Mouse (Mus musculus) midbrain, embryonic 14.5 days (tissue): ENCODE data around the gene Prss53. TPM values are rescaled to one million over a fixed set of nuclear protein-coding genes. Genes with fewer than 3 reads are reported as not detected.

Source experiments
- ATAC-seq: fragments of 200-750 bp; cut with Nextera tagmentation; 2 replicates; pipeline ENCODE4 v1.8.0; 2017; ENCODE audit warnings: moderate number of reproducible peaks, moderate library complexity; ENCODE audit not compliant: low FRiP score, low TSS enrichment
- DNase-seq: peaks from one replicate; pipeline ENCODE4 v3.0.0-alpha.2; 2015
- H3K27ac ChIP-seq: fragments of 300-500 bp; sonication (generic); replicated peaks from 2 replicates; pipeline ENCODE4 v1.5.1; 2014; ENCODE audit warnings: mild to moderate bottlenecking, low read depth, low read length, moderate library complexity
- H3K27me3 ChIP-seq: fragments of 300-500 bp; sonication (generic); 2 replicates; pipeline ENCODE4 v1.6.1; 2014; ENCODE audit warnings: low read length, control low read depth, mixed read lengths; ENCODE audit not compliant: control insufficient read depth, insufficient read depth
- H3K36me3 ChIP-seq: fragments of 300-500 bp; sonication (generic); 2 replicates; pipeline ENCODE4 v1.6.1; 2014; ENCODE audit warnings: low read length, control low read depth; ENCODE audit not compliant: control insufficient read depth, insufficient read depth
- H3K4me1 ChIP-seq: fragments of 300-500 bp; sonication (generic); 2 replicates; pipeline ENCODE4 v1.6.1; 2014; ENCODE audit warnings: mild to moderate bottlenecking, antibody characterized with exemption, low read length, control low read depth; ENCODE audit not compliant: control insufficient read depth, insufficient read depth
- H3K4me2 ChIP-seq: fragments of 300-500 bp; sonication (generic); 2 replicates; pipeline ENCODE4 v1.6.1; 2014; ENCODE audit warnings: mild to moderate bottlenecking, low read length, moderate library complexity
- H3K4me3 ChIP-seq: fragments of 300-500 bp; sonication (generic); replicated peaks from 2 replicates; pipeline ENCODE4 v1.5.1; 2014; ENCODE audit warnings: low read depth, low read length
- H3K9ac ChIP-seq: fragments of 300-500 bp; sonication (generic); replicated peaks from 2 replicates; pipeline ENCODE4 v1.6.1; 2014; ENCODE audit warnings: mild to moderate bottlenecking, low read length, moderate library complexity
- H3K9me3 ChIP-seq: fragments of 300-500 bp; sonication (generic); 2 replicates; pipeline ENCODE4 v1.6.1; 2016; ENCODE audit warnings: low read length, control low read depth, mixed read lengths; ENCODE audit not compliant: control insufficient read depth
- WGBS: fragments of 180-500 bp; shearing (Covaris S2); extraction: QIAGEN DNeasy Blood & Tissue Kit; methylation state at CpG from one replicate; pipeline ENCODE4 v1.1.7; 2014; 5-methylcytosine and 5-hydroxymethylcytosine counted together
- polyA plus RNA-seq: library from polyadenylated mRNA; unstranded; fragments of >200 nt; fragmentation: Nextera tagmentation; extraction: Ambion mirVana; gene quantifications from 2 replicates; pipeline ENCODE4 v1.2.1, GENCODE M21; 2014

Prss53 gene
- polyA plus RNA-seq, 1 experiment from 2014 or later = 1.1 TPM

DNA sequence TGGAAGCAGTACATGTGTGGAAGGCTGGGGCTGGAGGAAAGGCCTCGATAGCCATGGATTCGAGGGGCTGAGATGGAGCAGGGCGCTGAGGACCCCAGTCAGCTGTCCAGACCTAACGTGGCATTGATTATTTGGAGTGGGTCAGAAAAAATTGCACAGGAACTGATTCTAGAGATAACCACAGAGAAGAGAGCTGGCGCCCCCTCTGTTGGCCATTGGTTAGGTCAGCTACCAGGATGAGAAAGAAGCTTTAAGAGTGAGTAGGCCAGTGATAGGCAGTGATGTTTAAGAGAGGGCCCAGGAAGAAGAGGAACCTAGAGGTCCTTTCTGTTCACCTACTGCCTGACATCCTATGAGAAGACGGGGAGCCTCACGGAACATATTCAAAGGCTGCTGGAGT, 28.5 kb upstream of the Prss53 start:
- Histone ChIP-seq H3K27ac (no peak overlapping the region), H3K4me2 (no peak overlapping the region), H3K9me3 (no peaks in the 10 kb centered on the region), H3K4me3 (no peak overlapping the region), H3K36me3 (peaks cover 71% of the 10 kb centered on the region), H3K4me1 (no peaks in the 10 kb centered on the region), H3K27me3 (no peaks in the 10 kb centered on the region), H3K9ac (no peak overlapping the region)
- WGBS = 81% methylated on average over 7 of the region's 7 CpGs
- no peak for ATAC-seq
- no peak for DNase-seq

DNA sequence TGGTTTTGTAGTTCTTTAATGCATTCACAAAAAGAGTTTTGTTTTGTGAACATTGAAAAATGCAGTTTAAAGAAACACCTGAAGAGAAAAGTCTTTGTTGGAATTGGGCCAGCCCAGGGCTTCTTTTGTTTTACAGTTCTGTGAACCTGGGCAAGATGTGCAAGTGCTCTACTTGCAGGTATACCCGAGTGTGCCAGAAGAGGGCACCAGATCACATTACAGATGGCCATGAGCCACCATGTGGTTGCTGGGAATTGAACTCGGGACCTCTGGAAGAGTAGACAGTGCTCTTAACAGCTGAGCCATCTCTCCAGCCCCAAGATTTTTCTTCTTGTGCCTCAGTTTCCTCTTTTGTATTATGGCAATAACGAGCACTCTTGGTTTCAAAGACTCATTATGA, 27.4 kb upstream of the Prss53 start:
- peak; percentile 55 for DNase-seq

DNA sequence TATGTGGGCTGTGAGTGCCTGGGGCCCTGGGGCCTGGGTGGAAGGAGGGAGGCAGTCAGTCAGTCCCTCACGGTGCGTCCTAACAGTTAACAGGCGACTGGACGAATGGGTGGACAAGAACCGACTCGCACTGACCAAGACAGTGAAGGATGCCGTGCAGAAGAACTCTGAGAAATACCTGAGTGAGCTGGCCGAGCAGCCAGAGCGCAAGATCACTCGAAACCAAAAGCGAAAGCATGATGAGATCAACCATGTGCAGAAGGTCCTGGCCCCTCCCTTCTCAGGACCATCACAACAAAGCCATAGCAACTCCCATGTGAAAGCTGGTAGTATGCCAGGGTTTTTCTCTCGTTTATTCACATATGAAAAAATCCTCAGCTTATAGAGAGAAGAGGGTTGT, 24.5 kb upstream of the Prss53 start:
- ATAC-seq (no peak), DNase-seq (no peak)
- Histone ChIP-seq H3K4me3 (no peak overlapping the region), H3K36me3 (peaks cover 37% of the 10 kb centered on the region), H3K27ac (no peak overlapping the region), H3K9ac (no peak overlapping the region), H3K4me2 (no peak overlapping the region), H3K9me3 (no peaks in the 10 kb centered on the region), H3K27me3 (no peaks in the 10 kb centered on the region), H3K4me1 (peaks cover 9% of the 10 kb centered on the region)
- 96% methylated on average over 12 of the region's 12 CpGs for WGBS

More for the DNA sequence above, 27.4 kb upstream of the Prss53 start:
- WGBS = 57% methylated on average over 3 of the region's 3 CpGs
- H3K27ac ChIP-seq = no peak overlapping the region
- H3K9me3 ChIP-seq = no peaks in the 10 kb centered on the region
- peaks cover 61% of the 10 kb centered on the region for H3K36me3 ChIP-seq
- H3K9ac ChIP-seq = no peak overlapping the region
- H3K27me3 ChIP-seq = no peaks in the 10 kb centered on the region
- no peak for ATAC-seq
- peaks cover 1% of the 10 kb centered on the region for H3K4me1 ChIP-seq
- no peak overlapping the region for H3K4me2 ChIP-seq
- no peak overlapping the region for H3K4me3 ChIP-seq

DNA sequence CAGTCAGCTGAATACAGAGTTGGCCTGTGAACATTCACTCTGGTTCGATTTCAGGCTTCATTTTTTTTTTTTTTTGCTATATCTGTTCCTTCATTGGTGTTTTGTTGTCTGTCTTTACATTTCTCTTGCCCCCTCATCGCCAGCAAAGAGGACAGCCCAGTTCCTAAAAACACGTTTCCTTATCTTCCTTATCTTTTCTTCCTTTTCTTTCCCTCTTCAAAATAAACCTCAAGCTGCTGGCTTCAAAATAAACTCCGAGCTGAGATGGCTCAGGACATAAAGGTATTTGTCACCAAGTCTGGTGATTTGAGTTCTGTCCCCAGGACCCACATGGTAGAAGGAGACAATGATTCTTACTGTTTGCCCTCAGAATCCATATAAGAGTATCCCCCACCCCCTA, 22.2 kb upstream of the Prss53 start:
- H3K27ac ChIP-seq = peak overlapping the region; percentile 85
- H3K4me3 ChIP-seq = peak overlapping the region; percentile 90
- peak overlapping the region; percentile 74 for H3K4me2 ChIP-seq
- ATAC-seq (no peak), DNase-seq (no peak)
- H3K27me3 ChIP-seq = no peaks in the 10 kb centered on the region
- H3K9ac ChIP-seq = peak overlapping the region; percentile 75
- peaks cover 42% of the 10 kb centered on the region for H3K36me3 ChIP-seq
- 29% methylated on average over 4 of the region's 4 CpGs for WGBS
- no peaks in the 10 kb centered on the region for H3K9me3 ChIP-seq
- peaks cover 9% of the 10 kb centered on the region for H3K4me1 ChIP-seq

DNA sequence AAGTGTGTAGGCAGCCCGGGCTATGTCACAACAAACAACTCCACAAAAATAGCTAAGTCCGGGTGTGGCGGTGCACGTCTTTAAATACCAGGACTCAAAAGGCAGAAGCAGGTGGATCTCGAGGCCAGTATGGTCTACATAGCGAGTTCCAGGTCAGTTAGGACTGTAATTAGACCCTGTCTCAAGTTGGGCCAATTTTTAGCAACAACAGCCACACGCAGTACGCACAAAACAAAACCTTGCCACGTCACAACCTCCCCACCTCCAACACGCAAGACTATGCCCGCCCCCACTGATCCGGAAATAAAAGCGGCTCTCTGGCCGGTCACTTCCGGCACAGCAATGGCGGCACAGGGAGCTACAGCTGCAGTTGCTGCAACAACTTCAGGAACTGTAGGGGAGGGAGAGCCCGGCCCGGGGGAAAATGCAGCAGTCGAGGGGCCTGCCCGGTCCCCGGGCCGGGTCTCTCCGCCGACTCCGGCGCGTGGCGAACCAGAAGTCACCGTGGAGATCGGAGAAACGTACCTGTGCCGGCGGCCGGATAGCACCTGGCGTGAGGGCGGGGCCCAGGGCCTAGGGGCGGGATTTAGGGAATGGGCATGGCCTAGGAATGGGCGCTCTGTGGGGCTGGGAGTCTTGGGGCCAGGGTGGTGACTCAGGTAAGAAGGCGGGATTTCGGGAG, 21.6 kb upstream of the Prss53 start, which contains the start of gene Kat8:
Gene Kat8 (plus strand): TSS at position 327 of the 682 bp plus-strand sequence.
- peaks cover 43% of the 10 kb centered on the region for H3K36me3 ChIP-seq
- 1% methylated on average over 40 of the region's 40 CpGs for WGBS
- peaks cover 9% of the 10 kb centered on the region for H3K4me1 ChIP-seq
- DNase-seq (peak; percentile 97), ATAC-seq (peak; percentile 95)
- H3K27me3 ChIP-seq = no peaks in the 10 kb centered on the region
- H3K9ac ChIP-seq = peak within 1 kb of the TSS; percentile 75
- peak within 1 kb of the TSS; percentile 90 for H3K4me3 ChIP-seq
- H3K9me3 ChIP-seq = no peaks in the 10 kb centered on the region
- peak within 1 kb of the TSS; percentile 74 for H3K4me2 ChIP-seq
- peak within 1 kb of the TSS; percentile 85 for H3K27ac ChIP-seq

DNA sequence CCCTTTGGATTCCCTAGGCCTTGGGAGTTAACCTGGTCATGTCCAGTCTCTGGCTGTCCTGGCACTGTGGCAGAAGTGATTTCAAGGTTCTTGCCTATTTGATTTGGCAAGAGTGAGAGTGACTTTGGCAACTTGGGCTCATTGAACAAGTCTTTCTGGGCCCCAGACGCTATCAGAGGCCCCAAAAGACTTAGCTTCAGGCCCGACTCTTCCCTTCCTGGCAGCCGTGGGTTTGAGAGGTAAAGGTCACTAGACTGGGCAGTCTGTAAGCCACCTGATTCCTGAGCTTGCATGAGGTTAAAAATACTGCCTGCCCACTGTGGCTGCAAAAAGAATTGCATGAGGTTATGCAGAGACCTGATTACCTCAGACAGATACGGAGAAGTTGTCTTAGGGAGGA, 17.9 kb upstream of the Prss53 start:
- Histone ChIP-seq H3K4me3 (no peak overlapping the region), H3K36me3 (peaks cover 40% of the 10 kb centered on the region), H3K27me3 (no peaks in the 10 kb centered on the region), H3K9ac (no peak overlapping the region), H3K4me2 (no peak overlapping the region), H3K27ac (no peak overlapping the region), H3K9me3 (no peaks in the 10 kb centered on the region), H3K4me1 (peaks cover 14% of the 10 kb centered on the region)
- WGBS = 89% methylated on average over 4 of the region's 4 CpGs
- no peak for DNase-seq
- no peak for ATAC-seq

DNA sequence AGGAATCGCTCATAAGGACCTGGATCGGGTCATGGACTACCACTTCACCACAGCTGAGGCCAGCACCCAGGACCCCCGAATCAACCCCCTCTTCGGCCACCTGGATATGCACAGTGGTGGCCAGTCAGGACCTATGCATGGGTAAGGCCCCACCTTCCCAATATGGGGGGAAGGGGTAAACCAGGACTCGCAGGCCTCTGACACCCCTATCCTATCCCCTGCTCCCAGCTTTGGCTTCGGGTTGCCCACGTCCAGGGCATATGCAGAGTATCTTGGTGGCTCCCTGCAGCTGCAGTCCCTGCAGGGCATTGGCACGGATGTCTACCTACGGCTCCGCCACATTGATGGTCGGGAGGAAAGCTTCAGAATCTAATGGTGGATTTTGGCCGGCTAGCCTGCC, 17.2 kb upstream of the Prss53 start:
- Histone ChIP-seq H3K27me3 (no peaks in the 10 kb centered on the region), H3K9ac (no peak overlapping the region), H3K4me1 (peaks cover 10% of the 10 kb centered on the region), H3K4me2 (no peak overlapping the region), H3K9me3 (no peaks in the 10 kb centered on the region), H3K36me3 (peaks cover 40% of the 10 kb centered on the region), H3K4me3 (no peak overlapping the region), H3K27ac (no peak overlapping the region)
- 95% methylated on average over 12 of the region's 12 CpGs for WGBS
- DNase-seq = no peak
- ATAC-seq = no peak

DNA sequence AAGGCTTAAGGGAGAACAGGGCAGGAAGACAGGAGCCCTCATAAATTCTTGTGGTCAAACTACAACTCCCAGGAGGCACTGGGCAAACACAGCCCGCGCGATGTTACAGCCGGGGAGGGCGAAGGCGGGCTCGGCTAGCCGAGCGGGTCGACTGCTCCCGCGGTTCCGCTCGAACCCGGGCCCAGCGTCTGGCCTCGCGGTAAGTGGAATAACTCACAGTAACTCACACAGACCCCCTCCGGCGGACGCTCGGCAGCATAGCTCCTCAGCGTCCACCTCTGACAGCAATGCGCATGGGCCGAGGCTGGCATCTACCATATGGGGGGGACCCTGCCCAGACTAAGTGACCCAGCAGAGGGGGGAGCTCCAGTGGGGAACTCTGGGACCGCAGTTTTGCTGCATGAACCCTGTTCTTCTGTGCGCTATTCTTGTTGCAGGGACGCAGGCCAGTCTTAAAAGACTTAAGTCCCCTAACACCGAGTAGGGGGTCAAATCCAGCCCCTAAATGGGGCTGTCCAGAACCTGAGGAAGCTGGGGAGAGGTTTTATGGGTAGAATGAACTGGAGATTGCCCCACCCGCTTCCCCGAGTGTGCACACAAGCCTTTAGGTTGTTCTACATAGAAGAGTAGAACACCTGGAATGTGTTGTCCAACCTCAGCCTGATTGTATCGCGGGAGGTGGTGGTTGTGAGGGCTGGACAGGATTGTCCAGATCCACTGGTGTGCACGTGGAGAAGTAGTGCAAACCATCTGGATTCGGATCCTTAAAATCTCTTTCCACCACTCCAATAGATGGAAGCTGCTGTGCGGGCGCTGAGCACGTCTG, 13.4 kb upstream of the Prss53 start, which contains the start of gene Bckdk:
Gene Bckdk (plus strand): TSS at position 112 of the 826 bp plus-strand sequence.
- peaks cover 39% of the 10 kb centered on the region for H3K36me3 ChIP-seq
- ATAC-seq (peak; percentile 89), DNase-seq (peak; percentile 88)
- H3K27ac ChIP-seq = peak within 1 kb of the TSS; percentile 75
- peak within 1 kb of the TSS; percentile 70 for H3K9ac ChIP-seq
- H3K27me3 ChIP-seq = no peaks in the 10 kb centered on the region
- peak within 1 kb of the TSS; percentile 50 for H3K4me3 ChIP-seq
- WGBS = 9% methylated on average over 38 of the region's 38 CpGs
- H3K4me1 ChIP-seq = peaks cover 6% of the 10 kb centered on the region; the same call in 1 of the 2 replicates
- peak within 1 kb of the TSS; percentile 66 for H3K4me2 ChIP-seq
- no peaks in the 10 kb centered on the region for H3K9me3 ChIP-seq
